Mouse (Mus musculus) gastrocnemius, adult 2 months (tissue): ENCODE data around the gene Wap. TPM values are rescaled to one million over a fixed set of nuclear protein-coding genes. Genes with fewer than 3 reads are reported as not detected.

ENCODE experiments used
- DNase-seq: peaks from one replicate; pipeline ENCODE4 v3.0.0; 2022
- H3K27ac ChIP-seq: fragments of 200-600 bp; 2 replicates; pipeline ENCODE4 v1.8.1; 2022; ENCODE audit warnings: mild to moderate bottlenecking
- H3K4me3 ChIP-seq: fragments of 200-600 bp; 2 replicates; pipeline ENCODE4 v1.8.1; 2022; ENCODE audit warnings: mild to moderate bottlenecking, moderate library complexity
- CTCF ChIP-seq: fragments of 200-600 bp; IDR thresholded peaks from 2 replicates; pipeline ENCODE4 v1.8.1; 2022; ENCODE audit warnings: antibody characterized with exemption, mild to moderate bottlenecking, moderate library complexity
- intact Hi-C: fragments of 180-260 bp; cut with DNase I; formaldehyde crosslinking; loops from one replicate; pipeline ENCODE4 v1.15.1; 2025
- total RNA-seq, 2 experiments: library from RNA; stranded (reverse); gene quantifications; 2 replicates each; pipeline ENCODE4 v1.2.3; 2021

The Wap gene
- total RNA-seq, 2 experiments from 2014 or later = not detected

GRCm38 (mm10) chr11:6624619-6625382 is 13.6 kb downstream of the Wap start:
- peak overlapping the region; percentile 96 for H3K27ac ChIP-seq
- no peak for TF ChIP-seq CTCF

GRCm38 (mm10) chr11:6623704-6624103 is 14.7 kb downstream of the Wap start:
- intact Hi-C loops = loop anchor here (2.0 kb wide), 1 partner anchor 95 kb away; no protein-coding TSS in a partner anchor
- no peak for DNase-seq
- H3K4me3 ChIP-seq = peak overlapping the region; percentile 96

More at GRCm38 (mm10) chr11:6624619-6625382, 13.6 kb downstream of the Wap start:
- intact Hi-C loops = loop anchor here (2.0 to 5.0 kb wide), 3 partner anchors 78 to 258 kb away; partner anchors contain the start of gene Ccm2
- H3K4me3 ChIP-seq = peak overlapping the region; percentile 96
- DNase-seq = no peak

GRCm38 (mm10) chr11:6615250-6616205 is 22.9 kb downstream of the Wap start:
- no peak overlapping the region for H3K27ac ChIP-seq
- DNase-seq = no peak
- intact Hi-C loops = no loop called here

More at GRCm38 (mm10) chr11:6623704-6624103, 14.7 kb downstream of the Wap start:
- H3K27ac ChIP-seq = no peak overlapping the region
- TF ChIP-seq CTCF = no peak

GRCm38 (mm10) chr11:6605491-6606399 is 32.7 kb downstream of the Wap start, which contains the start of gene Nacad:
Nacad (minus strand) TSS chr11:6606053.
- Histone ChIP-seq H3K27ac (peak within 1 kb of the TSS; percentile 46; the same call in 1 of the 2 replicates), H3K4me3 (peak within 1 kb of the TSS; percentile 66)
- TF ChIP-seq CTCF = no peak
- DNase-seq = peak; percentile 41
- intact Hi-C loops = no loop called here

More at GRCm38 (mm10) chr11:6615250-6616205, 22.9 kb downstream of the Wap start:
- TF ChIP-seq CTCF = no peak
- no peak overlapping the region for H3K4me3 ChIP-seq

GRCm38 (mm10) chr11:6605021-6605481 is 33.4 kb downstream of the Wap start:
- peak; percentile 8; the same call in 1 of the 2 replicates for TF ChIP-seq CTCF
- Histone ChIP-seq H3K27ac (peak overlapping the region; percentile 46; the same call in 1 of the 2 replicates), H3K4me3 (peak overlapping the region; percentile 66)
- peak; percentile 21 for DNase-seq
- intact Hi-C loops = no loop called here

GRCm38 (mm10) chr11:6604604-6604936 is 33.9 kb downstream of the Wap start:
- DNase-seq = peak; percentile 15
- TF ChIP-seq CTCF = no peak
- Histone ChIP-seq H3K27ac (no peak overlapping the region), H3K4me3 (peak overlapping the region; percentile 66)
- intact Hi-C loops = no loop called here

GRCm38 (mm10) chr11:6603887-6604603 is 34.4 kb downstream of the Wap start:
- no peak for TF ChIP-seq CTCF
- Histone ChIP-seq H3K27ac (no peak overlapping the region), H3K4me3 (peak overlapping the region; percentile 23; the same call in 1 of the 2 replicates)
- peak; percentile 53 for DNase-seq
- intact Hi-C loops = no loop called here

GRCm38 (mm10) chr11:6603224-6603623 is 35.2 kb downstream of the Wap start:
- Histone ChIP-seq H3K27ac (no peak overlapping the region), H3K4me3 (no peak overlapping the region)
- no peak for TF ChIP-seq CTCF
- no peak for DNase-seq
- intact Hi-C loops = no loop called here

- Histone ChIP-seq H3K27ac (no peak overlapping the region), H3K4me3 (no peak overlapping the region)
- intact Hi-C loops = no loop called here
- TF ChIP-seq CTCF = no peak
- DNase-seq = no peak
Measured at GRCm38 (mm10) chr11:6602662-6603061, 35.8 kb downstream of the Wap start.

- intact Hi-C loops = no loop called here
- TF ChIP-seq CTCF = no peak
- H3K27ac ChIP-seq = no peak overlapping the region
- peak; percentile 16 for DNase-seq
- H3K4me3 ChIP-seq = no peak overlapping the region
Measured at GRCm38 (mm10) chr11:6601649-6602480, 36.6 kb downstream of the Wap start.
